Mouse (Mus musculus) hindbrain, postnatal 0 days (tissue): ENCODE measurements around the gene Tmem88. TPM values are rescaled to one million over a fixed set of nuclear protein-coding genes. Genes with fewer than 3 reads are reported as not detected.

Source experiments
- ATAC-seq: fragments of 200-750 bp; cut with Nextera tagmentation; 2 replicates; pipeline ENCODE4 v1.8.0; 2017; ENCODE audit warnings: mild to moderate bottlenecking, moderate TSS enrichment, moderate library complexity
- DNase-seq: peaks from one replicate; pipeline ENCODE4 v3.0.0-alpha.2; 2015; ENCODE audit warnings: low spot score
- H3K27ac ChIP-seq: fragments of 300-500 bp; sonication (generic); 2 replicates; pipeline ENCODE4 v1.5.1; 2014; ENCODE audit warnings: mild to moderate bottlenecking
- H3K27me3 ChIP-seq: fragments of 300-500 bp; sonication (generic); 2 replicates; pipeline ENCODE4 v1.6.1; 2014; ENCODE audit warnings: low read length, mixed read lengths; ENCODE audit not compliant: insufficient read depth
- H3K36me3 ChIP-seq: fragments of 300-500 bp; sonication (generic); 2 replicates; pipeline ENCODE4 v1.6.1; 2014; ENCODE audit warnings: low read length, mixed read lengths; ENCODE audit not compliant: insufficient read depth
- H3K4me1 ChIP-seq: fragments of 300-500 bp; sonication (generic); 2 replicates; pipeline ENCODE4 v1.6.1; 2014; ENCODE audit warnings: antibody characterized with exemption, low read length, mixed read lengths; ENCODE audit not compliant: insufficient read depth
- H3K4me2 ChIP-seq: fragments of 300-500 bp; sonication (generic); 2 replicates; pipeline ENCODE4 v1.6.1; 2014; ENCODE audit warnings: low read depth, mild to moderate bottlenecking, low read length, moderate library complexity, mixed read lengths
- H3K4me3 ChIP-seq: fragments of 300-500 bp; sonication (generic); 2 replicates; pipeline ENCODE4 v1.5.1; 2014; ENCODE audit warnings: low read length
- H3K9ac ChIP-seq: fragments of 300-500 bp; sonication (generic); replicated peaks from 2 replicates; pipeline ENCODE4 v1.6.1; 2014; ENCODE audit warnings: mild to moderate bottlenecking, low read length, moderate library complexity, mixed read lengths
- H3K9me3 ChIP-seq: fragments of 300-500 bp; sonication (generic); 2 replicates; pipeline ENCODE4 v1.6.1; 2016; ENCODE audit warnings: low read length, mixed read lengths
- CTCF ChIP-seq: IDR thresholded peaks from 2 replicates; pipeline ENCODE4 v1.5.1; 2016; ENCODE audit warnings: antibody characterized with exemption, control low read depth, low read depth
- WGBS: fragments of 180-500 bp; shearing (Covaris S2); extraction: QIAGEN DNeasy Blood & Tissue Kit; methylation state at CpG from one replicate; pipeline ENCODE4 v1.1.7; 2014; 5-methylcytosine and 5-hydroxymethylcytosine counted together
- polyA plus RNA-seq: library from polyadenylated mRNA; unstranded; fragments of >200 nt; fragmentation: Nextera tagmentation; extraction: Ambion mirVana; gene quantifications from 2 replicates; pipeline ENCODE4 v1.2.1, GENCODE M21; 2015
- total RNA-seq: library from RNA; depleted of rRNA; stranded (reverse); fragments of >200 nt; gene quantifications from 2 replicates; pipeline ENCODE4 v1.2.3, GENCODE M21; 2014

Gene Tmem88
- total and polyA plus RNA-seq, 2 experiments from 2014 or later = 3.8 to 8.7 TPM

GRCm38 (mm10) chr11:69412548-69412947 is 14.5 kb upstream of the Tmem88 start:
- peak overlapping the region; percentile 67 for H3K4me3 ChIP-seq
- ATAC-seq = no peak
- 51% methylated on average over 7 of the region's 7 CpGs for WGBS
- TF ChIP-seq CTCF = no peak
- no peaks in the 10 kb centered on the region for H3K27me3 ChIP-seq
- DNase-seq = no peak
- peak overlapping the region; percentile 98 for H3K4me2 ChIP-seq
- no peaks in the 10 kb centered on the region for H3K9me3 ChIP-seq
- H3K36me3 ChIP-seq = 0 out of 2 replicates have a peak, but pooled peaks cover 2% of the 10 kb centered on the region
- peak overlapping the region; percentile 99; the same call in 1 of the 2 replicates for H3K27ac ChIP-seq
- H3K9ac ChIP-seq = peak overlapping the region; percentile 14
- peaks cover 44% of the 10 kb centered on the region for H3K4me1 ChIP-seq

DNA sequence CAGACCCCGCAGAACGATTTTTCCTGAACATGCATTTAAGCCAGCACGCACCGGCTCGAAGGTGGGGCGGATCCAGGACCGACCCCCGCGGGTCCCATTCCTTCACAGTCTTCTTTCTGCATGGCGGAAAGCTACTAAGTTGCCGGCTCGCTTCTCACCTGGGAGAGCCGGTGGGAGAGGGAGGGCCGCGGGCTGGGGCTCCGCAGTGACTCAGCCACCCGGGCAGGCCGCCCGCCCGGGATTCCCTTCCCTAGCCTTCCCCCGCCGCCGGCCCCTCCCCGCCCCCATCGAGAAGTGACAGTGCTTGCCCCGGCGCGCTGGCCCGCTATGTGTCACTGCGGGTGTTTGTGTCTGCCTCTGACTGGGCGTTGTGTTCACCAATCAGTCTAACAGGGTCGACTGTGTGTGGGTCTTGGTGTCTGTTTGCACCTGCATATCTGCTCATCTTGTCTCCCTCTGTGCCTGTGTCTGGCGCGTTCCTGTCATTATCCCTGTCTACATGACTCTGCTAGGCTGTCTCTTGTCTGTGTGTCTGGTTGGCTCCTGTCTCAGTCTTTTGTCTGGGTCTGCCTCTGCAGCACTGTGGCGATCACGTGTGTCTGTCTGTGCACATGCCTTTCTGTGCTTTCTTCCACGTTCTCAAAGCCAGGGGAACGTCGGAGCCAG is 13.6 kb upstream of the Tmem88 start:
- 1% methylated on average over 39 of the region's 39 CpGs for WGBS
- H3K4me1 ChIP-seq = peaks cover 40% of the 10 kb centered on the region

GRCm38 (mm10) chr11:69411073-69411535 is 13.1 kb upstream of the Tmem88 start:
- WGBS = under 1% methylated on average over 26 of the region's 26 CpGs
- peaks cover 40% of the 10 kb centered on the region for H3K4me1 ChIP-seq
- peak overlapping the region; percentile 98 for H3K4me2 ChIP-seq
- TF ChIP-seq CTCF = no peak
- H3K9me3 ChIP-seq = no peaks in the 10 kb centered on the region
- peak overlapping the region; percentile 91 for H3K9ac ChIP-seq
- no peaks in the 10 kb centered on the region for H3K27me3 ChIP-seq
- peak overlapping the region; percentile 79 for H3K4me3 ChIP-seq
- peaks cover 15% of the 10 kb centered on the region for H3K36me3 ChIP-seq
- peak overlapping the region; percentile 86 for H3K27ac ChIP-seq
- peak; percentile 67 for ATAC-seq
- peak; percentile 99 for DNase-seq

More for the DNA sequence above, 13.6 kb upstream of the Tmem88 start:
- Histone ChIP-seq H3K4me2 (peak overlapping the region; percentile 98), H3K4me3 (peak overlapping the region; percentile 79), H3K9me3 (no peaks in the 10 kb centered on the region), H3K27me3 (no peaks in the 10 kb centered on the region), H3K9ac (peak overlapping the region; percentile 91), H3K27ac (peak overlapping the region; percentile 86), H3K36me3 (peaks cover 10% of the 10 kb centered on the region; the same call in 1 of the 2 replicates)
- no peak for TF ChIP-seq CTCF
- ATAC-seq (no peak), DNase-seq (peak; percentile 70)

DNA sequence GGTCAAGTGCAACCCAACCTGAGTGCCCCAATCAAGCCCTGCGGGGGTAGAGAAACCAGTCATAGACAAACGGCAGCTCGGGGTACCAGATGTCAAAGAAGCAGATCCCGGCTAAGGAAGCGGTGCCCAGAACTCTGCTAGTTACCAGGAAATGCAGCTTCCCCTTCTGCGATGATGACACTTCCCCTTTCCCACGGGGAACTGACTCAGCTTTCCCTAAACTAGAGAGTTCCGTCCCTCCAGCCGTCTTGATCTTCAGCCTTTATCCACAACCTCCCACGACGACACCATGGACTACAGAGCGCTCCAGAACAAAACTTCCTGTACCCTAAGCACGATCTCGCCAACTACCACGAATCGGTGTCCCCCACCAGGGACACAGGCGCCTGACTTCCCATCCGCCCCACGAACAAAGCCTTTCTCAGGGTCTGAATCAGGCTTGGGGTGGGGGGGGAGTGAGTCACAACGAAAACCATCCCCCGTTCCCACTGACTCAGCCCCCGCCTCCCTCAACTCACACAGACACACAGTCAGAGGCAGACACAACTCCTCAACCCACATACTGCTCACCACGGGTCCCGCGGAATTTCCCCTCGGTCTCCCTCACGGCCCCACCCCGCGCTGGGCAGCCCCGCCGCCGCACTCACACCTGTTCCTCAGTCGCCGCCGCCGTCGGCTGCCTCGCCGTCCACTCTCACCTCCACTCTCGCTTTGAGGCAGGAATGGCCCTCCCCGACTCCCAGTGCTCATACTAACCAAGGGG is 12.5 kb upstream of the Tmem88 start:
- ATAC-seq = peak; percentile 3; the same call in 1 of the 2 replicates
- no peaks in the 10 kb centered on the region for H3K27me3 ChIP-seq
- H3K9ac ChIP-seq = peak overlapping the region; percentile 91
- peak overlapping the region; percentile 79 for H3K4me3 ChIP-seq
- under 1% methylated on average over 41 of the region's 41 CpGs for WGBS
- no peaks in the 10 kb centered on the region for H3K9me3 ChIP-seq
- peaks cover 22% of the 10 kb centered on the region for H3K36me3 ChIP-seq
- peaks cover 40% of the 10 kb centered on the region for H3K4me1 ChIP-seq
- DNase-seq = peak; percentile 53
- TF ChIP-seq CTCF = no peak
- peak overlapping the region; percentile 86 for H3K27ac ChIP-seq
- H3K4me2 ChIP-seq = peak overlapping the region; percentile 98

- no peaks in the 10 kb centered on the region for H3K27me3 ChIP-seq
- no peak for TF ChIP-seq CTCF
- H3K27ac ChIP-seq = peak overlapping the region; percentile 86
- peak overlapping the region; percentile 79 for H3K4me3 ChIP-seq
- ATAC-seq = no peak
- peaks cover 39% of the 10 kb centered on the region for H3K4me1 ChIP-seq
- H3K9ac ChIP-seq = peak overlapping the region; percentile 91
- no peak for DNase-seq
- under 1% methylated on average over 18 of the region's 18 CpGs for WGBS
- H3K9me3 ChIP-seq = no peaks in the 10 kb centered on the region
- H3K36me3 ChIP-seq = peaks cover 27% of the 10 kb centered on the region
- peak overlapping the region; percentile 98 for H3K4me2 ChIP-seq
These were observed 11.9 kb upstream of the Tmem88 start for GRCm38 (mm10) chr11:69410045-69410309.

DNA sequence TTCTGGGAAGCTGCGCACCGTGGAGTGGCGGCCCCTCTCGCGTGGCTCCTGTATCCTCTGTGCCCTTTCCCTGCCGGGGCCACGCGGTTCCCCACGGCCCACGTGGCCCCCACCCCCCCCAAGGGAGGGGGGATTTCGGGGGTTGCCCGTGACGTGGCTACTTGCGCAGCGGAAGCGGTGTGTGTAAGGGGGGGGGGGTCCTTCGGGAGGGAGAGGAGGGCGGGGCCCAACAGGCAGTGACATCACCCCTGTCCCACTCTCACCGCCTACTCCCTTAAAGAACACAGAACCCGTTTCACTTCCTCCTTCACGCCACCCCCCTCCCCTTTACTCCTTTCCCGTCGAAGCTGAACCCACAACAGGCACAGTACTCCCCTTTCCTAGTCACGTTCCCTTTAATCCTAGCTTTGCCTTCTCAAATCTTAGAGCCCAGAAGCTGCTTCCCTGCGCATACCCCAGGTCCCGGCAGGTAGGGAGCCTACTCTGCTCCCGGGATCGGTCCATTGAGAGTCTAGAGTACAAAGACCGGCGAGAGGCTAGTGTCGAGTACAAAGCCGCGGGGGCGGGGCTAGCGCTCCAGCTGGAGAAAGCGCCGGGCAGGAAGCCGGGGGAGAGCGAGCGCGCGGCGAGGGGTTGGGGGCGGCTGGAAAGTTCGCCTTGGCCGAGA is 11.5 kb upstream of the Tmem88 start:
- H3K27ac ChIP-seq = peak overlapping the region; percentile 86
- DNase-seq (peak; percentile 84), ATAC-seq (peak; percentile 45; the same call in 1 of the 2 replicates)
- TF ChIP-seq CTCF = no peak
- peaks cover 34% of the 10 kb centered on the region for H3K4me1 ChIP-seq
- peak overlapping the region; percentile 91 for H3K9ac ChIP-seq
- no peaks in the 10 kb centered on the region for H3K27me3 ChIP-seq
- H3K4me3 ChIP-seq = peak overlapping the region; percentile 79
- WGBS = under 1% methylated on average over 37 of the region's 46 CpGs
- H3K36me3 ChIP-seq = peaks cover 31% of the 10 kb centered on the region
- H3K4me2 ChIP-seq = peak overlapping the region; percentile 98
- no peaks in the 10 kb centered on the region for H3K9me3 ChIP-seq
